Mouse (Mus musculus): ENCODE results near the gene Kcnq5. TPM values are rescaled to one million over a fixed set of nuclear protein-coding genes. Genes with fewer than 3 reads are reported as not detected.
"Not testable (repeated sequence)": the region's sequence is repeated elsewhere in the genome, so short reads cannot be mapped to it uniquely, and the experiment has no call there.

Kcnq5 gene
- polyA plus RNA-seq, 1 experiment from 2014 or later = 2.4 TPM

- WGBS = 86% methylated on average over 2 of the region's 2 CpGs
- Histone ChIP-seq H3K9me3 (no peaks in the 10 kb centered on the region), H3K36me3 (no peaks in the 10 kb centered on the region), H3K9ac (no peak overlapping the region), H3K4me2 (no peak overlapping the region), H3K27me3 (no peaks in the 10 kb centered on the region), H3K4me3 (no peak overlapping the region), H3K4me1 (no peaks in the 10 kb centered on the region), H3K27ac (no peak overlapping the region)
- no peak for ATAC-seq (ENCODE audit: insufficient number of reproducible peaks, insufficient read depth, low FRiP score, low TSS enrichment, low read depth)
These were observed 554.5 kb downstream of the Kcnq5 start for GRCm38 (mm10) chr1:21407266-21407665.

- Histone ChIP-seq H3K27ac (no peak overlapping the region), H3K36me3 (no peaks in the 10 kb centered on the region), H3K9me3 (no peaks in the 10 kb centered on the region), H3K27me3 (no peaks in the 10 kb centered on the region), H3K4me3 (no peak overlapping the region), H3K4me1 (no peaks in the 10 kb centered on the region), H3K4me2 (no peak overlapping the region), H3K9ac (no peak overlapping the region)
- 89% methylated on average over 8 of the region's 8 CpGs for WGBS
- no peak for ATAC-seq (ENCODE audit: insufficient number of reproducible peaks, insufficient read depth, low FRiP score, low TSS enrichment, low read depth)
These were observed 558.9 kb downstream of the Kcnq5 start for GRCm38 (mm10) chr1:21402804-21403203.

GRCm38 (mm10) chr1:21391138-21391671 lies 570.5 kb downstream of the Kcnq5 start:
- Histone ChIP-seq H3K4me2 (no peak overlapping the region), H3K4me3 (no peak overlapping the region), H3K4me1 (no peaks in the 10 kb centered on the region), H3K36me3 (no peaks in the 10 kb centered on the region), H3K9me3 (no peaks in the 10 kb centered on the region), H3K27me3 (no peaks in the 10 kb centered on the region), H3K9ac (no peak overlapping the region), H3K27ac (no peak overlapping the region)
- no peak for ATAC-seq (ENCODE audit: insufficient number of reproducible peaks, insufficient read depth, low FRiP score, low TSS enrichment, low read depth)
- 73% methylated on average over 6 of the region's 6 CpGs for WGBS

GRCm38 (mm10) chr1:21383256-21383655 lies 578.5 kb downstream of the Kcnq5 start, which contains the start of gene Khdc1b:
TSS of gene Khdc1b (plus strand) at chr1:21383556.
- H3K27ac ChIP-seq = no peak within 1 kb of the TSS
- ATAC-seq (ENCODE audit: insufficient number of reproducible peaks, insufficient read depth, low FRiP score, low TSS enrichment, low read depth) = no peak
- H3K9me3 ChIP-seq = no peaks in the 10 kb centered on the region
- no peak within 1 kb of the TSS for H3K4me3 ChIP-seq
- no peaks in the 10 kb centered on the region for H3K36me3 ChIP-seq
- H3K4me2 ChIP-seq = no peak within 1 kb of the TSS
- H3K9ac ChIP-seq = no peak within 1 kb of the TSS
- no peaks in the 10 kb centered on the region for H3K27me3 ChIP-seq
- WGBS = 74% methylated on average over 1 of the region's 1 CpGs
- no peaks in the 10 kb centered on the region for H3K4me1 ChIP-seq

GRCm38 (mm10) chr1:21368031-21368430 lies 593.7 kb downstream of the Kcnq5 start, which contains the start of gene Khdc1c:
TSS of gene Khdc1c (plus strand) at chr1:21368331.
- H3K27ac ChIP-seq; H3K27me3 ChIP-seq; H3K4me2 ChIP-seq; H3K4me3 ChIP-seq; H3K36me3 ChIP-seq; H3K9me3 ChIP-seq; H3K4me1 ChIP-seq; ATAC-seq (ENCODE audit: insufficient number of reproducible peaks, insufficient read depth, low FRiP score, low TSS enrichment, low read depth); H3K9ac ChIP-seq: not testable (repeated sequence)
- WGBS = 65% methylated on average over 1 of the region's 1 CpGs

GRCm38 (mm10) chr1:21349341-21349740 lies 612.4 kb downstream of the Kcnq5 start, which contains the start of gene Khdc1a:
TSS of gene Khdc1a (plus strand) at chr1:21349641.
- Histone ChIP-seq H3K27ac (no peak within 1 kb of the TSS), H3K4me1 (no peaks in the 10 kb centered on the region), H3K36me3 (no peaks in the 10 kb centered on the region), H3K27me3 (no peaks in the 10 kb centered on the region), H3K9me3 (no peaks in the 10 kb centered on the region), H3K4me2 (no peak within 1 kb of the TSS), H3K4me3 (no peak within 1 kb of the TSS), H3K9ac (no peak within 1 kb of the TSS)
- no peak for ATAC-seq (ENCODE audit: insufficient number of reproducible peaks, insufficient read depth, low FRiP score, low TSS enrichment, low read depth)
- 70% methylated on average over 2 of the region's 2 CpGs for WGBS
